Comparison of ENCODE assay signal across 10 mouse cellular contexts in genomic region chr11:9190772-9191554, GRCm38 (mm10). TPM values are rescaled to one million over a fixed set of nuclear protein-coding genes. Genes with fewer than 3 reads are reported as not detected.
DNase-seq lines count a peak whose midpoint lies in the region; ATAC-seq and TF ChIP-seq lines count a peak whose summit lies in the region.
"Had no signal": no experiment of that assay in that cellular context is flagged by ENCODE, and none has a peak within 500 bp of the region (broad histone marks: within the 10 kb centered on the region; RNA-seq: fewer than 3 reads in every experiment).

No protein-coding gene starts in this region.

- H3K36me3 ChIP-seq in forebrain, embryonic 15.5 days = no peaks in the 10 kb centered on the region
- no peaks in the 10 kb centered on the region for H3K36me3 ChIP-seq in kidney, postnatal 0 days (ENCODE audit: insufficient read depth, low read length)
- H3K36me3 ChIP-seq: G1E had no signal

- no peak overlapping the region for H3K9ac ChIP-seq in forebrain, embryonic 15.5 days (replicated peaks)
- no peak overlapping the region for H3K9ac ChIP-seq in kidney, postnatal 0 days (ENCODE audit: low read depth, low read length)

- ATAC-seq in forebrain, embryonic 15.5 days (replicated peaks) = peak; percentile 38; the same call in 1 of the 2 replicates
- peak; percentile 77 for ATAC-seq in kidney, postnatal 0 days (replicated peaks; ENCODE audit: low FRiP score, low read depth)
- ATAC-seq in megakaryocyte, adult 5-6 weeks (ENCODE audit: poor library complexity, severe bottlenecking) = peak; percentile 89

- DNase-seq in embryo, embryonic 11.5 days (ENCODE audit: low read depth, low spot score) = peak; percentile 11
- DNase-seq in kidney, postnatal 0 days (ENCODE audit: low spot score) = peak; percentile 22
- no peak for DNase-seq in right cerebral cortex, postnatal 36 days (ENCODE audit: low spot score in 2 of 2)
- no peak for DNase-seq in cerebellum, adult 9-11 months
- DNase-seq in layer of hippocampus, adult 2 months (ENCODE audit: low spot score in 2 of 2) = no peak
- no peak for DNase-seq in layer of hippocampus, adult 18-20 months (ENCODE audit: low spot score in 2 of 2)

- WGBS in forebrain, embryonic 15.5 days = 38% methylated on average over 11 of the region's 11 CpGs
- 37% methylated on average over 10 of the region's 11 CpGs for WGBS in kidney, postnatal 0 days

- H3K4me3 ChIP-seq in forebrain, embryonic 15.5 days = no peak overlapping the region
- H3K4me3 ChIP-seq in kidney, postnatal 0 days (replicated peaks; ENCODE audit: low read depth, low read length) = no peak overlapping the region
- no peak overlapping the region for H3K4me3 ChIP-seq in layer of hippocampus, adult 2 months

- H3K4me1 ChIP-seq in forebrain, embryonic 15.5 days = no peaks in the 10 kb centered on the region
- no peaks in the 10 kb centered on the region for H3K4me1 ChIP-seq in kidney, postnatal 0 days (replicated peaks; ENCODE audit: insufficient read depth, low read length)

- no peak for TF ChIP-seq CTCF in kidney, postnatal 0 days (IDR thresholded peaks at IDR 0.05; ENCODE audit: low read depth)
- TF ChIP-seq CTCF in layer of hippocampus, adult 2 months (conservative IDR thresholded peaks at IDR 0.05) = no peak

- no peak overlapping the region for H3K4me2 ChIP-seq in forebrain, embryonic 15.5 days (replicated peaks)
- H3K4me2 ChIP-seq in kidney, postnatal 0 days (ENCODE audit: low read length) = no peak overlapping the region
- H3K4me2 ChIP-seq: heart, embryonic 11.5 days had no signal

- H3K27ac ChIP-seq in forebrain, embryonic 15.5 days (replicated peaks) = no peak overlapping the region
- H3K27ac ChIP-seq in kidney, postnatal 0 days = no peak overlapping the region
- H3K27ac ChIP-seq in layer of hippocampus, adult 2 months = no peak overlapping the region

- no peaks in the 10 kb centered on the region for H3K27me3 ChIP-seq in forebrain, embryonic 15.5 days
- no peaks in the 10 kb centered on the region for H3K27me3 ChIP-seq in kidney, postnatal 0 days (ENCODE audit: insufficient read depth, low read length)

- H3K9me3 ChIP-seq in forebrain, embryonic 15.5 days = no peaks in the 10 kb centered on the region
- no peaks in the 10 kb centered on the region for H3K9me3 ChIP-seq in kidney, postnatal 0 days (replicated peaks; ENCODE audit: low read length)

RNA-seq across cellular contexts. Expression of gene Abca13, which starts 0.8 kb away (rescaled TPM):
- polyA plus RNA-seq in forebrain, embryonic 15.5 days (2015; fragmentation: Nextera tagmentation; extraction: Ambion mirVana) = 0.01 and 0.03 TPM in 2 replicates
- polyA plus RNA-seq in kidney, postnatal 0 days (2015; fragmentation: Nextera tagmentation; extraction: Ambion mirVana) = 1.8 TPM in 2 replicates
- total RNA-seq in megakaryocyte, adult 5-6 weeks (2015) = 14.7 and 18.4 TPM in 2 replicates
- total RNA-seq in megakaryocyte, adult 5-6 weeks (2017) = 13.4 and 19.0 TPM in 2 replicates
- total RNA-seq in layer of hippocampus, adult 2 months (2021) = under 1 TPM; 0.02 to 0.03 TPM
- total RNA-seq in layer of hippocampus, adult 18-20 months (2021) = under 1 TPM in 1 of 2 experiments, not detected in 1; 0.05 TPM
- polyA plus RNA-seq: G1E had no signal

Comparison
In these comparisons a context has a peak if more than half of its experiments do, and no peak if none do; other contexts are left out.
1. DNase-seq: peak in embryo, embryonic 11.5 days (single experiment) and kidney, postnatal 0 days (single experiment); none in right cerebral cortex, postnatal 36 days (0 of 2), cerebellum, adult 9-11 months (single experiment), layer of hippocampus, adult 2 months (0 of 2) and layer of hippocampus, adult 18-20 months (0 of 2).
2. ATAC-seq: peak in every context shown above with its lines; median percentile 89 in megakaryocyte, adult 5-6 weeks; 77 in kidney, postnatal 0 days; 38 in forebrain, embryonic 15.5 days.
3. RNA of gene Abca13, which starts 0.8 kb away (total RNA-seq): 13.4 to 19.0 TPM in megakaryocyte, adult 5-6 weeks; 0.05 TPM in layer of hippocampus, adult 18-20 months and 0.02 to 0.03 TPM in layer of hippocampus, adult 2 months; every median in the first group is over 10 times any median in the second.